Mouse (Mus musculus): ENCODE results near the gene Stx8.

The Stx8 gene

GRCm38 (mm10) chr11:68199801-68200423, 233.9 kb downstream of the Stx8 start:
- no peak for DNase-seq (ENCODE audit: low spot score in 2 of 2)

- DNase-seq (ENCODE audit: low spot score in 2 of 2), result no peak
Observed at GRCm38 (mm10) chr11:68200500-68200899, 234.5 kb downstream of the Stx8 start.

GRCm38 (mm10) chr11:68201063-68201462, 235.1 kb downstream of the Stx8 start:
- no peak for DNase-seq (ENCODE audit: low spot score in 2 of 2)

- no peak for DNase-seq (ENCODE audit: low spot score in 2 of 2)
Observed at GRCm38 (mm10) chr11:68201811-68202459, 235.9 kb downstream of the Stx8 start.

GRCm38 (mm10) chr11:68202561-68202960, 236.6 kb downstream of the Stx8 start:
- no peak for DNase-seq (ENCODE audit: low spot score in 2 of 2)

- DNase-seq (ENCODE audit: low spot score in 2 of 2), result no peak
Observed at GRCm38 (mm10) chr11:68203658-68204315, 237.8 kb downstream of the Stx8 start.

GRCm38 (mm10) chr11:68204407-68204806, 238.4 kb downstream of the Stx8 start:
- no peak for DNase-seq (ENCODE audit: low spot score in 2 of 2)

- DNase-seq (ENCODE audit: low spot score in 2 of 2), result peak in 1 of 2 experiments; percentile 24
Observed at GRCm38 (mm10) chr11:68205572-68206229, 239.7 kb downstream of the Stx8 start.

GRCm38 (mm10) chr11:68208023-68208422, 242.0 kb downstream of the Stx8 start:
- DNase-seq (ENCODE audit: low spot score in 2 of 2), result no peak

- no peak for DNase-seq (ENCODE audit: low spot score in 2 of 2)
Observed at GRCm38 (mm10) chr11:68208582-68208981, 242.6 kb downstream of the Stx8 start.

GRCm38 (mm10) chr11:68209506-68209905, 243.5 kb downstream of the Stx8 start:
- DNase-seq (ENCODE audit: low spot score in 2 of 2), result no peak

GRCm38 (mm10) chr11:68210714-68211113, 244.7 kb downstream of the Stx8 start:
- DNase-seq (ENCODE audit: low spot score in 2 of 2), result no peak

GRCm38 (mm10) chr11:68211924-68212578, 246.1 kb downstream of the Stx8 start:
- DNase-seq (ENCODE audit: low spot score in 2 of 2), result no peak

- DNase-seq (ENCODE audit: low spot score in 2 of 2), result no peak
Observed at GRCm38 (mm10) chr11:68213896-68214295, 247.9 kb downstream of the Stx8 start.

- DNase-seq (ENCODE audit: low spot score in 2 of 2), result no peak
Observed at GRCm38 (mm10) chr11:68214496-68215205, 248.7 kb downstream of the Stx8 start.

- DNase-seq (ENCODE audit: low spot score in 2 of 2), result no peak
Observed at GRCm38 (mm10) chr11:68215206-68215912, 249.4 kb downstream of the Stx8 start.

- no peak for DNase-seq (ENCODE audit: low spot score in 2 of 2)
Observed at GRCm38 (mm10) chr11:68216041-68216440, 250.0 kb downstream of the Stx8 start.

GRCm38 (mm10) chr11:68220733-68221132, 254.7 kb downstream of the Stx8 start:
- DNase-seq (ENCODE audit: low spot score in 2 of 2), result no peak

GRCm38 (mm10) chr11:68222209-68222608, 256.2 kb downstream of the Stx8 start:
- DNase-seq (ENCODE audit: low spot score in 2 of 2), result no peak

GRCm38 (mm10) chr11:68223143-68223542, 257.1 kb downstream of the Stx8 start:
- no peak for DNase-seq (ENCODE audit: low spot score in 2 of 2)

GRCm38 (mm10) chr11:68226654-68227057, 260.7 kb downstream of the Stx8 start:
- DNase-seq (ENCODE audit: low spot score in 2 of 2), result no peak

Data from frontal cortex, postnatal 14 days (tissue).